Comparison of ENCODE assay signal across 11 mouse cellular contexts in genomic region chr7:142454706-142455105, GRCm38 (mm10). TPM values are rescaled to one million over a fixed set of nuclear protein-coding genes. Genes with fewer than 3 reads are reported as not detected.
DNase-seq lines count a peak whose midpoint lies in the region; ATAC-seq lines count a peak whose summit lies in the region.
"Had no signal": no experiment of that assay in that cellular context is flagged by ENCODE, and none has a peak within 500 bp of the region (broad histone marks: within the 10 kb centered on the region; RNA-seq: fewer than 3 reads in every experiment).

No protein-coding gene starts in this region.

- peaks cover 49% of the 10 kb centered on the region for H3K4me1 ChIP-seq in heart, embryonic 16.5 days (ENCODE audit: control insufficient read depth, insufficient read depth, low read length)
- peaks cover 47% of the 10 kb centered on the region for H3K4me1 ChIP-seq in lung, embryonic 16.5 days (replicated peaks; ENCODE audit: control insufficient read depth, insufficient read depth, low read length)
- H3K4me1 ChIP-seq in intestine, embryonic 14.5 days (replicated peaks; ENCODE audit: control insufficient read depth, insufficient read depth, low read length), result peaks cover 53% of the 10 kb centered on the region
- peaks cover 42% of the 10 kb centered on the region for H3K4me1 ChIP-seq in stomach, embryonic 14.5 days (ENCODE audit: control insufficient read depth, insufficient read depth, low read length)

- H3K9me3 ChIP-seq in heart, embryonic 16.5 days (replicated peaks; ENCODE audit: control insufficient read depth, low read length), result no peaks in the 10 kb centered on the region
- H3K9me3 ChIP-seq in lung, embryonic 16.5 days (ENCODE audit: control insufficient read depth, low read length), result no peaks in the 10 kb centered on the region
- H3K9me3 ChIP-seq in intestine, embryonic 14.5 days (ENCODE audit: control insufficient read depth, low read length), result no peaks in the 10 kb centered on the region
- no peaks in the 10 kb centered on the region for H3K9me3 ChIP-seq in stomach, embryonic 14.5 days (ENCODE audit: control insufficient read depth, low read depth, low read length)

- peak overlapping the region; percentile 40; the same call in 1 of the 2 replicates for H3K9ac ChIP-seq in heart, embryonic 16.5 days (ENCODE audit: low read length)
- peak overlapping the region; percentile 49; the same call in 1 of the 2 replicates for H3K9ac ChIP-seq in lung, embryonic 16.5 days (ENCODE audit: low read length)
- H3K9ac ChIP-seq in intestine, embryonic 14.5 days (ENCODE audit: low read length), result peak overlapping the region; percentile 21; the same call in 1 of the 2 replicates
- H3K9ac ChIP-seq in stomach, embryonic 14.5 days (replicated peaks; ENCODE audit: low read depth, low read length), result no peak overlapping the region

- no peak overlapping the region for H3K4me3 ChIP-seq in heart, embryonic 16.5 days (ENCODE audit: low read length)
- no peak overlapping the region for H3K4me3 ChIP-seq in lung, embryonic 16.5 days (ENCODE audit: low read length)
- no peak overlapping the region for H3K4me3 ChIP-seq in intestine, embryonic 14.5 days (ENCODE audit: low read depth, low read length)
- H3K4me3 ChIP-seq in stomach, embryonic 14.5 days (ENCODE audit: low read depth, low read length), result no peak overlapping the region

- H3K27me3 ChIP-seq in heart, embryonic 16.5 days (ENCODE audit: control insufficient read depth, insufficient read depth, low read length), result no peaks in the 10 kb centered on the region
- no peaks in the 10 kb centered on the region for H3K27me3 ChIP-seq in lung, embryonic 16.5 days (ENCODE audit: control insufficient read depth, insufficient read depth, low read depth, low read length)
- H3K27me3 ChIP-seq in intestine, embryonic 14.5 days (replicated peaks; ENCODE audit: control insufficient read depth, insufficient read depth, low read length), result no peaks in the 10 kb centered on the region
- no peaks in the 10 kb centered on the region for H3K27me3 ChIP-seq in stomach, embryonic 14.5 days (ENCODE audit: control insufficient read depth, insufficient read depth, low read length)

- DNase-seq in heart, adult 8-10 months (ENCODE audit: low spot score), result no peak
- DNase-seq in lung, adult 18-20 months, result no peak
- DNase-seq in intestine, embryonic 14.5 days (ENCODE audit: low spot score), result peak; percentile 49
- DNase-seq in spleen, postnatal 10 days (ENCODE audit: low spot score in 2 of 2), result no peak
- DNase-seq: cerebellum, postnatal 10 days; right cerebral cortex, postnatal 25 days had no signal

- ATAC-seq in heart, embryonic 16.5 days (replicated peaks; ENCODE audit: extremely low read depth, insufficient read depth, low FRiP score), result no peak
- ATAC-seq in lung, embryonic 16.5 days (ENCODE audit: low read depth), result no peak
- ATAC-seq in intestine, embryonic 14.5 days (replicated peaks; ENCODE audit: low FRiP score, low TSS enrichment, low read depth), result no peak
- ATAC-seq in stomach, embryonic 14.5 days (ENCODE audit: insufficient number of reproducible peaks, insufficient read depth, low FRiP score, low read depth), result no peak

- no peak overlapping the region for H3K4me2 ChIP-seq in heart, embryonic 16.5 days (ENCODE audit: low read depth, low read length)
- H3K4me2 ChIP-seq in lung, embryonic 16.5 days (ENCODE audit: low read depth, low read length), result no peak overlapping the region
- no peak overlapping the region for H3K4me2 ChIP-seq in intestine, embryonic 14.5 days (ENCODE audit: low read length)
- H3K4me2 ChIP-seq in stomach, embryonic 14.5 days (replicated peaks; ENCODE audit: low read depth, low read length), result no peak overlapping the region

- no peaks in the 10 kb centered on the region for H3K36me3 ChIP-seq in heart, embryonic 16.5 days (ENCODE audit: control insufficient read depth, insufficient read depth)
- H3K36me3 ChIP-seq in lung, embryonic 16.5 days (ENCODE audit: control insufficient read depth, insufficient read depth, low read length), result no peaks in the 10 kb centered on the region
- H3K36me3 ChIP-seq in intestine, embryonic 14.5 days (ENCODE audit: control insufficient read depth, insufficient read depth, low read length), result no peaks in the 10 kb centered on the region
- H3K36me3 ChIP-seq in stomach, embryonic 14.5 days (ENCODE audit: control insufficient read depth, insufficient read depth, low read length), result no peaks in the 10 kb centered on the region

- H3K27ac ChIP-seq in heart, embryonic 16.5 days (ENCODE audit: low read length), result peak overlapping the region; percentile 95
- peak overlapping the region; percentile 90 for H3K27ac ChIP-seq in lung, embryonic 16.5 days (ENCODE audit: low read length)
- peak overlapping the region; percentile 94 for H3K27ac ChIP-seq in intestine, embryonic 14.5 days (ENCODE audit: low read depth)
- H3K27ac ChIP-seq in stomach, embryonic 14.5 days (ENCODE audit: low read length), result peak overlapping the region; percentile 97

- WGBS in heart, embryonic 16.5 days, result 61% methylated on average over 1 of the region's 1 CpGs
- 39% methylated on average over 1 of the region's 1 CpGs for WGBS in lung, embryonic 16.5 days
- WGBS in intestine, embryonic 14.5 days, result 16% methylated on average over 1 of the region's 1 CpGs
- 13% methylated on average over 1 of the region's 1 CpGs for WGBS in stomach, embryonic 14.5 days

RNA-seq across cellular contexts. Expression of gene Lsp1, which starts 5.9 kb away (rescaled TPM):
- polyA plus RNA-seq in heart, embryonic 16.5 days (2015; fragmentation: Nextera tagmentation; extraction: Ambion mirVana), result 73.5 and 83.5 TPM in 2 replicates
- total RNA-seq in heart, adult 8-10 months (2022), result 10 to 100 TPM; 24.0 to 40.3 (median 31.7) TPM
- 110 and 118 TPM in 2 replicates for polyA plus RNA-seq in lung, embryonic 16.5 days (2015; fragmentation: Nextera tagmentation; extraction: Ambion mirVana)
- polyA plus RNA-seq in intestine, embryonic 14.5 days (2014; fragmentation: Nextera tagmentation; extraction: Ambion mirVana), result 145 and 153 TPM in 2 replicates
- 194 and 211 TPM in 2 replicates for polyA plus RNA-seq in stomach, embryonic 14.5 days (2014; fragmentation: Nextera tagmentation; extraction: Ambion mirVana)

RNA-seq across cellular contexts. Expression of gene Tnni2, which starts 13.1 kb away (rescaled TPM):
- 14.1 and 27.0 TPM in 2 replicates for polyA plus RNA-seq in heart, embryonic 16.5 days (2015; fragmentation: Nextera tagmentation; extraction: Ambion mirVana)
- 1 to 10 TPM; 5.1 to 10.0 (median 7.8) TPM for total RNA-seq in heart, adult 8-10 months (2022)
- polyA plus RNA-seq in lung, embryonic 16.5 days (2015; fragmentation: Nextera tagmentation; extraction: Ambion mirVana), result 17.6 and 61.1 TPM in 2 replicates
- 1.7 and 3.2 TPM in 2 replicates for polyA plus RNA-seq in intestine, embryonic 14.5 days (2014; fragmentation: Nextera tagmentation; extraction: Ambion mirVana)
- 4.6 and 5.8 TPM in 2 replicates for polyA plus RNA-seq in stomach, embryonic 14.5 days (2014; fragmentation: Nextera tagmentation; extraction: Ambion mirVana)

RNA-seq across cellular contexts. Expression of gene Syt8, which starts 20.1 kb away (rescaled TPM):
- polyA plus RNA-seq in heart, embryonic 16.5 days (2015; fragmentation: Nextera tagmentation; extraction: Ambion mirVana), result 0.17 and 0.32 TPM in 2 replicates
- total RNA-seq in heart, adult 8-10 months (2022), result under 1 TPM in 1 of 4 experiments, not detected in 3; 0.25 TPM
- polyA plus RNA-seq in lung, embryonic 16.5 days (2015; fragmentation: Nextera tagmentation; extraction: Ambion mirVana), result 0.48 and 1.2 TPM in 2 replicates
- 1.6 and 3.8 TPM in 2 replicates for polyA plus RNA-seq in intestine, embryonic 14.5 days (2014; fragmentation: Nextera tagmentation; extraction: Ambion mirVana)
- 4.8 and 6.6 TPM in 2 replicates for polyA plus RNA-seq in stomach, embryonic 14.5 days (2014; fragmentation: Nextera tagmentation; extraction: Ambion mirVana)
- polyA plus RNA-seq: limb, embryonic 11.5 days; neural tube, embryonic 14.5 days had no signal

RNA-seq across cellular contexts. Expression of gene Tnnt3, which starts 43.9 kb away (rescaled TPM):
- polyA plus RNA-seq in heart, embryonic 16.5 days (2015; fragmentation: Nextera tagmentation; extraction: Ambion mirVana), result 5.3 and 17.1 TPM in 2 replicates
- total RNA-seq in heart, adult 8-10 months (2022), result 10 to 100 TPM in 1 of 4 experiments, 1 to 10 TPM in 3; 7.6 to 13.6 (median 9.6) TPM
- 17.9 and 50.7 TPM in 2 replicates for polyA plus RNA-seq in lung, embryonic 16.5 days (2015; fragmentation: Nextera tagmentation; extraction: Ambion mirVana)
- 1.5 and 2.4 TPM in 2 replicates for polyA plus RNA-seq in intestine, embryonic 14.5 days (2014; fragmentation: Nextera tagmentation; extraction: Ambion mirVana)
- polyA plus RNA-seq in stomach, embryonic 14.5 days (2014; fragmentation: Nextera tagmentation; extraction: Ambion mirVana), result 2.2 and 2.6 TPM in 2 replicates
